Mouse (Mus musculus) limb, embryonic 10.5 days (tissue): ENCODE measurements at regions not wholly inside any gene's neighbourhood (a gene's known extent, or its start where the extent isn't known, plus 50 kb on each side); places are given as distances from the start of the nearest gene placed in this dataset.

Experiments used
- DNase-seq: peaks from one replicate; pipeline ENCODE4 v3.0.0-alpha.2; 2017; ENCODE audit warnings: low spot score
- H3K27ac ChIP-seq: fragments of 300-500 bp; sonication (generic); 2 replicates; pipeline ENCODE4 v1.5.1; 2016; ENCODE audit warnings: mild to moderate bottlenecking
- H3K27me3 ChIP-seq: fragments of 300-500 bp; sonication (generic); 2 replicates; pipeline ENCODE4 v1.6.1; 2016; ENCODE audit warnings: low read depth, mild to moderate bottlenecking; ENCODE audit not compliant: poor library complexity, severe bottlenecking
- H3K36me3 ChIP-seq: fragments of 300-500 bp; sonication (generic); 2 replicates; pipeline ENCODE4 v1.6.1; 2016; ENCODE audit warnings: mild to moderate bottlenecking, moderate library complexity
- H3K4me1 ChIP-seq: fragments of 300-500 bp; sonication (generic); 2 replicates; pipeline ENCODE4 v1.6.1; 2016
- H3K4me3 ChIP-seq: fragments of 300-500 bp; sonication (generic); 2 replicates; pipeline ENCODE4 v1.5.1; 2016; ENCODE audit warnings: mild to moderate bottlenecking, moderate library complexity
- H3K9me3 ChIP-seq: fragments of 300-500 bp; sonication (generic); replicated peaks from 2 replicates; pipeline ENCODE4 v1.6.1; 2016; ENCODE audit warnings: mild to moderate bottlenecking
- WGBS: fragments of 180-500 bp; shearing (Covaris S2); methylation state at CpG from one replicate; pipeline ENCODE4 v1.1.7; 2016; 5-methylcytosine and 5-hydroxymethylcytosine counted together

GRCm38 (mm10) chr5:118359646-118360373 is 114.8 kb downstream of the 2410131K14Rik start:
- H3K36me3 ChIP-seq = no peaks in the 10 kb centered on the region
- peaks cover 42% of the 10 kb centered on the region for H3K4me1 ChIP-seq
- DNase-seq = no peak
- H3K27ac ChIP-seq = no peak overlapping the region
- 79% methylated on average over 13 of the region's 13 CpGs for WGBS
- no peak overlapping the region for H3K4me3 ChIP-seq
- peaks cover 23% of the 10 kb centered on the region for H3K27me3 ChIP-seq
- H3K9me3 ChIP-seq = no peaks in the 10 kb centered on the region

DNA sequence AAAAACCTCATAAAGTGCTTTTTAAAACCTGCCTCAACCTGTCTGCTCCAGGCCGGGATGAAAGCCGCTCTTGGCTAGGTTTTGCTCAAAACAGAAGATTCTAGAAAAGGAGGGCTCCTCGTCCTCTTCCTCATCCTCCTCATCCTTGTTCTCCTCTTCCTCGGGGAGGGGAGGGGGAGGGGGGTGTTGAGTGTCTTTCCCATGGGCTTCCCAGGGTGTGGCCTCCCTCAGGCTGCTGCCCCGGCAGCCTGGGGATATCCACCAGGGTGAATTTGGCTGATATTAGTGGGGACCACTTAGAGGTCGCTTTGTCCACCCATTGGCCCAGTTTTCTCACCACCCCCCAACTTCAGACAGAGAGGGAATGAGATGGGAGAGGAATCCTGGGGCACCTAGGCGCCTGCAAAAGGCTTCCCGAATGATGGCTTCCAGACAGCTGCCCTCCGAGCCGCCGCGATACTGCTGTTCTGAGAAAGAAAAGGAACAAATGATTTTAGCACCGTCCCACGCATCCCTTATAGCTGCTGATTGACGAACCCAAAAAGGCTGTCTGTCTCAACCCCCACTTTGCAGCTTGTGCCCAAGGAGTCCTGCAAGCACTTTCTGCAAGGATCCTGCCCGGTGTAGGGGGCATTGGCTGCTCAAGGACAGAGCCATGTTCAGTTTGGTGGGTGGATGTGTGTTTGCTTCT is 115.5 kb downstream of the 2410131K14Rik start:
- H3K27me3 ChIP-seq = peaks cover 26% of the 10 kb centered on the region
- 73% methylated on average over 16 of the region's 16 CpGs for WGBS
- H3K4me3 ChIP-seq = no peak overlapping the region
- H3K9me3 ChIP-seq = no peaks in the 10 kb centered on the region
- H3K4me1 ChIP-seq = peaks cover 38% of the 10 kb centered on the region
- H3K27ac ChIP-seq = peak overlapping the region; percentile 26; the same call in 1 of the 2 replicates
- H3K36me3 ChIP-seq = no peaks in the 10 kb centered on the region
- DNase-seq = no peak

DNA sequence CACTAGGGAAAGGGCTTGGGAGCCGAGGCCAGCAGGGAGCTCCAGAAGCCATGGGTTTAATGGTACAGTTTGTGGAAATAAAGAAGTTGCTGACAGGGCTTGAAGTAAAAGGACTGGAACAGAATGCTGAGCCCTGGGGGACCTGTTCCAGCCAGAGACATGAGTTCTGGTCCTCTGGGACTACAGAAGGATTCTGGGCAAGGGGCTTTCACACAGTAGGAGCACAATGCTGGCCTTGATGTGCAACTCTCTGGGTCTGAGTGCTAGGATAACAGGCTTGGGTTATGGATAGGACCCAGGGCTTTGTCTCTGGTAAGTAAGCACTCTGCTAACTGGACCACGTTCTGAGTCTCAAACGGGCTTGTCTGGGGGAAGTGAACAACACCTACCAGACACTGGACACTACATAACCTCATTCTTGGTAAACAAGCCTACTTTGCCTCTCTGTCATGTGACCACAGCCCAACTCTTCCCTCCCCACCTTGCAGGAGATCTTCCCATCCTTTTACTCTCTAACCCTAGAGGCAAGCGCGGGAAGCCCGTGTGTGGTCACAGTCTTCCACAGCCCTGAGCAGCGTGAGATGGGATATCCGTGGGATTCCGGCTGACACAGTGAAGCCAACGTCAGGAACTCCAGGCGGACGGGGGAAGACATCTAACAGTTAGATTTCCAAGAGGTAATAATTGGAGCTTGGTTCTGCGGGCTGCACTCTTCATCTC is 116.3 kb downstream of the 2410131K14Rik start:
- H3K27ac ChIP-seq = peak overlapping the region; percentile 1; the same call in 1 of the 2 replicates
- peaks cover 34% of the 10 kb centered on the region for H3K4me1 ChIP-seq
- H3K27me3 ChIP-seq = peaks cover 26% of the 10 kb centered on the region
- H3K36me3 ChIP-seq = no peaks in the 10 kb centered on the region
- no peaks in the 10 kb centered on the region for H3K9me3 ChIP-seq
- 88% methylated on average over 13 of the region's 13 CpGs for WGBS
- H3K4me3 ChIP-seq = no peak overlapping the region
- no peak for DNase-seq

DNA sequence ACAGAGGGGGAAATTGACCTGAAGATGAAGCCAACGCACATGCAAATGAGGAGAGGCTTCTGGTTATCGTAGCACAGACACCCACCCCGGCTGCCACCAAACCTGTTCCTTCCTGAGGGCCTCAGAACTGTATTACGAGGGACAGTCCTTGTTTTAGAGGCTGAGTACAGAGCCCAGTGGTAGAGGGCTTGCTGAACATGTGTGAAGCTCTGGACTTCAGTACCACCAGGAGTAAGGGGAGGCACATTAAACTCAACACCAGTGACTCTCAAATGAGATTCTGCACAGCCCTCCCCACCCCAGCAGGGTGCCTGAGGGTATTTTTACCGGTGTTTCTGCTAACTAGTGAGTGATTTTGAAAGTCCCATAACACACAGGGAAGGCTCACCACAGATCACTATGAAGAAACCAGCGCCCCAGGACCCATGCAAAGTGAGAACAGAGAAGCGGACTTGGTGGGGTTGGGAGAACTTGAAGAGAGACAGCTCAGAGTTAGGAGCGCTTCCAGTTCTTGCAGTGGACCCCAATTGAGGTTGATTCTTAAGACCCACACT is 116.9 kb downstream of the 2410131K14Rik start:
- Histone ChIP-seq H3K4me1 (peaks cover 33% of the 10 kb centered on the region), H3K36me3 (no peaks in the 10 kb centered on the region), H3K27me3 (peaks cover 29% of the 10 kb centered on the region), H3K27ac (peak overlapping the region; percentile 19), H3K4me3 (no peak overlapping the region), H3K9me3 (no peaks in the 10 kb centered on the region)
- 69% methylated on average over 8 of the region's 8 CpGs for WGBS
- DNase-seq = no peak

GRCm38 (mm10) chr5:118362738-118363137 is 117.7 kb downstream of the 2410131K14Rik start:
- WGBS = 63% methylated on average over 4 of the region's 4 CpGs
- Histone ChIP-seq H3K4me3 (no peak overlapping the region), H3K9me3 (no peaks in the 10 kb centered on the region), H3K4me1 (peaks cover 33% of the 10 kb centered on the region), H3K27me3 (peaks cover 29% of the 10 kb centered on the region), H3K36me3 (no peaks in the 10 kb centered on the region), H3K27ac (no peak overlapping the region; the same call in 1 of the 2 replicates)
- no peak for DNase-seq

DNA sequence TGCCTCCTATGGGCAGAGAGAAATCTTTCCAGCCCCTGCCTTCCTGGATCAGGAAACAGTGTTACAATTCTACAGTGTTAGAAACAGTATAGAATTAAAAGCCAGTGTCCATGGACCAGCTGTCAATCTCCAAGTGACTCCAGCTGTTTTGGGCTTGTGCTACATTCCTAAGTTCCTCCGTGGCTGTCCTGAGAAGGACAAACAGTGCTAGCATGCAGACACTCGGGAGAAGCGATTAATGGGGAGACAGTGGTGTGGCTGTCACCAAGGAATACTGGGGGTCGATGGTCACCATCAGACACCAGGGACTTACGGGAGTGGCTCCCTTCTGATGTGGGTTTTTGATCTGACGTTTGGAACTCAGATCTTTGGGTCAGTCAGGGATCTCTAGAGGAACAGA is 118.1 kb downstream of the 2410131K14Rik start:
- peaks cover 29% of the 10 kb centered on the region for H3K27me3 ChIP-seq
- H3K4me3 ChIP-seq = no peak overlapping the region
- H3K36me3 ChIP-seq = no peaks in the 10 kb centered on the region
- no peak overlapping the region for H3K27ac ChIP-seq
- WGBS = 75% methylated on average over 6 of the region's 6 CpGs
- no peak for DNase-seq
- H3K4me1 ChIP-seq = peaks cover 33% of the 10 kb centered on the region
- H3K9me3 ChIP-seq = no peaks in the 10 kb centered on the region

DNA sequence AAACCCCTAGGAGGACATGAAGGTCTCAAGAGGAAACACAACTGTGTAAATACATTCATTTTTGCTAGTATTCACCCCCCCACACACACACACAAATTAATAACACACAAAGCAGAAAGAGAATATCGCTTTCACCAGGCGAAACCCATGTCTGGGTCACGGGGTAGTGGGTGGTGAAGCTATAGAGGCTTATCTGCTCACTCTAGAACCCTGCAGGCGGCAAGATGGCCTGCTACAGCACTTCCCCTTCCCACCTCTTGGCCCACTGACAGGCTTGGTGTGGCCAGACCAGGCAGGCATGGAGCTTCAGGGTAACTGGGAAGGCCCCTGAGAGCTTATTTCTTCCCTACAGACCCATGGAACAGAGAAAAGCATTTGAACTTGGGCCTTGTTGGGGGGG is 119.6 kb downstream of the 2410131K14Rik start:
- Histone ChIP-seq H3K4me1 (peaks cover 33% of the 10 kb centered on the region), H3K27ac (no peak overlapping the region), H3K36me3 (no peaks in the 10 kb centered on the region), H3K4me3 (no peak overlapping the region), H3K9me3 (no peaks in the 10 kb centered on the region), H3K27me3 (peaks cover 29% of the 10 kb centered on the region)
- no peak for DNase-seq
- WGBS = 95% methylated on average over 4 of the region's 4 CpGs

GRCm38 (mm10) chr5:118365196-118365595 is 120.2 kb downstream of the 2410131K14Rik start:
- peaks cover 29% of the 10 kb centered on the region for H3K27me3 ChIP-seq
- no peaks in the 10 kb centered on the region for H3K9me3 ChIP-seq
- no peak overlapping the region for H3K4me3 ChIP-seq
- WGBS = 66% methylated on average over 7 of the region's 7 CpGs
- H3K27ac ChIP-seq = no peak overlapping the region
- H3K36me3 ChIP-seq = no peaks in the 10 kb centered on the region
- DNase-seq = no peak
- peaks cover 30% of the 10 kb centered on the region for H3K4me1 ChIP-seq

DNA sequence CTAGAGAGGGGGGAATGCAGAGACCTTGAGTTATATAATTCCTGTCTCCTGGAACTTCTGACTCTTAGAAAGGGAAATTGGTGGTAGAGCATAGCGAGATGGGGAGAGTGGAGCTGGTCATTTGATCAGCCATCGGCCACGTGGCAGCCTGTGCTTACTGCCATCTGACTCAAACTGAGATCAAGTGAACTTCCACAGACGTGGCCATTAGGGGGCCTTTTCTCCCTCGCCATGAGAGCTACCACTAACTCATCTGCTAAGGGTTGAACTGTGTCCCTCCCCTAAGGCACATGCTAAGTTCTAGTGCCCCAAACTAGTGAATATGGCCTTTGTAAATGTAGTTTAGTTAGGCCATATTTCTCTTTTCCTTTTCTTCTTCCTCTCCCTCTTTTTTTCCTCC is 120.6 kb downstream of the 2410131K14Rik start:
- H3K27ac ChIP-seq = no peak overlapping the region
- 21% methylated on average over 5 of the region's 5 CpGs for WGBS
- peaks cover 26% of the 10 kb centered on the region for H3K27me3 ChIP-seq
- H3K9me3 ChIP-seq = no peaks in the 10 kb centered on the region
- H3K4me3 ChIP-seq = no peak overlapping the region
- no peaks in the 10 kb centered on the region for H3K36me3 ChIP-seq
- no peak for DNase-seq
- peaks cover 25% of the 10 kb centered on the region for H3K4me1 ChIP-seq

- Histone ChIP-seq H3K27me3 (peaks cover 23% of the 10 kb centered on the region), H3K4me3 (no peak overlapping the region), H3K36me3 (no peaks in the 10 kb centered on the region), H3K9me3 (no peaks in the 10 kb centered on the region), H3K27ac (0 out of 2 replicates have a peak overlapping the region, but pooled peaks have one; percentile 27), H3K4me1 (peaks cover 17% of the 10 kb centered on the region)
- 91% methylated on average over 11 of the region's 11 CpGs for WGBS
- no peak for DNase-seq
Observed at GRCm38 (mm10) chr5:118367047-118367446, 122.0 kb downstream of the 2410131K14Rik start.

DNA sequence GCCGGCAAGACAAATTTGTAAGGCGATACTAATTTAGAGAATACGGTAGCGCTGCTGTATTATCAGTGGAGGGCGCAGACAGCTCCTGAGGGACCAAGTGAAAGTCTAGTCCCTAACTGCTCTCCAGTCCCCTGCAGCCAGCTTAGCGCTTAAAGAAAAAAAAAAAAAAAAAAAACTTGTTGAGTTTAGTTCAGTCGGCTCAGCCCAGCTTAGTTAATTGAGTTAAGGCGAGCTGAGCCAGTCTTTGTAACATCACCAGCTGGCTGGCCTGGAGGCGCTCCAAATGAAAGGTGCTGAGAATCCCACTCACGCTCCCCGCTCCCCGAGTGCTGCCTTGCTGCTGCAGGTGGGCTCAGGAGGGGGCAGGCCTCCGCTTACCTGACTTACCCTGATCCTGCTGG is 128.6 kb downstream of the 2410131K14Rik start:
- peaks cover 53% of the 10 kb centered on the region for H3K27me3 ChIP-seq
- peak overlapping the region; percentile 28 for H3K4me3 ChIP-seq
- 5% methylated on average over 13 of the region's 13 CpGs for WGBS
- DNase-seq = no peak
- H3K4me1 ChIP-seq = peaks cover 40% of the 10 kb centered on the region
- H3K27ac ChIP-seq = 0 out of 2 replicates have a peak overlapping the region, but pooled peaks have one; percentile 32
- no peaks in the 10 kb centered on the region for H3K36me3 ChIP-seq
- H3K9me3 ChIP-seq = no peaks in the 10 kb centered on the region

DNA sequence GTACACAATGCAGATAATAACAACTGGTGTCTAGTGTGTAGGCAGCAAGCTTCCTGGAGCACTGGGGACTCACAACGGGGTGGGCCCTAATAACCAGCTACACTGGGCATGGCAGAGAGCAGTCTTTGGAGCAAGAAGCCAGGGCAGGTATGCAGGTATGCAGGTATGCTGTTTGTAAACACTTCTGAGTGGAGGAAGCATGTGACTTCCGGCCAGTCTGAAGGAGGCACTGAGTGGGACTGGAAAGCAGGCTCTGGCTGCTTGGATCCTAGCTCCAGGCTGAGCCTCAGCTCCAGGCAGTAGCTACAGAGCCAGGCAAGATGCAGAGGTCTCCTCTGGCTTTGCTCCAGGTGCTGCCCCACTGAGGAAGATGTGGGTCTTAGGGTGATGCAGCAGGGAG is 129.9 kb downstream of the 2410131K14Rik start:
- Histone ChIP-seq H3K27me3 (peaks cover 67% of the 10 kb centered on the region), H3K4me3 (no peak overlapping the region), H3K36me3 (no peaks in the 10 kb centered on the region), H3K9me3 (no peaks in the 10 kb centered on the region), H3K4me1 (peaks cover 49% of the 10 kb centered on the region), H3K27ac (no peak overlapping the region; the same call in 1 of the 2 replicates)
- no peak for DNase-seq
- 67% methylated on average over 2 of the region's 2 CpGs for WGBS
